Mouse (Mus musculus) gastrocnemius, postnatal 36 days (tissue): Measurements from ENCODE around the gene Sorl1. TPM values are rescaled to one million over a fixed set of nuclear protein-coding genes. Genes with fewer than 3 reads are reported as not detected.

ENCODE experiments used
- DNase-seq, 2 experiments: peaks; one replicate each; pipeline ENCODE4 v3.0.0; 2022
- intact Hi-C: fragments of 180-260 bp; cut with DNase I; formaldehyde crosslinking; loops from one replicate; pipeline ENCODE4 v1.15.1; 2025
- total RNA-seq, 2 experiments: library from RNA; stranded (reverse); gene quantifications; 2 replicates each; pipeline ENCODE4 v1.2.3; 2021

Sorl1 gene
- total RNA-seq, 2 experiments from 2014 or later: 30.7 to 38.0 TPM

DNA sequence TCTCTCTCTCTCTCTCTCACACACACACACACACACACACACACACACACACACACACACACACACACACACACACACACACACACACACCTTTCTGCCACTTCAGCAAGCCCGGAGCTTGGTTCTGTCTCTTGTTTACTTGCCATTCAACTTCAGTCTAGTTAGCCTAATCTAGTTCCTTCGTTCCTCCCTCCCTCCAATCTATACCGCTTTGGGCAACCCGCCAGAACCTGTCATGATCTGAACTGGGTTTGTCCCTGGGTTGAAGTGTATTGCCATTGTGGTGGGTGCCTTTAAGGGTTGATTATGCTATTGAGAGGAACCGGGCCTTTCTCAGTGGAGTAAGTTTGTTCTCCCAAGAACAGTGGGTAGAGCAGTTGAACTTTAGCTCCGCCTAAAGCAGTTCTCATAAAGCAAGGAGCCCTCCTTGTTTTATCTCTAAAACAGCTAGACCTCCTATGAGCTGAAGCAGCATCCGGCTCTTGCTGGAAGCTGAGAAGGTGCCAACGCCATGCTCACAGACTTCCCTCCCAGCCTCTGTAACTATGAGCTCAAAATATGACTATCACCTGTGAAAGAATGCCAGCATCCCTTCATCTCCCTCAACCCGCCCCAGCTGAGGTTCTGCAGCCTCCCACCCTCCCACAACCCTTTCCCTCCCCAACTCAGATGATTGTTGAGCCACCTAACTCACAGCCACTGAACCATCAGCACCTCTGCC is 1.3 kb upstream of the Sorl1 start:
- no peak for DNase-seq
- intact Hi-C loops: loop anchor here (2.0 kb wide), 2 partner anchors 69 to 83 kb away; no protein-coding TSS in a partner anchor

DNA sequence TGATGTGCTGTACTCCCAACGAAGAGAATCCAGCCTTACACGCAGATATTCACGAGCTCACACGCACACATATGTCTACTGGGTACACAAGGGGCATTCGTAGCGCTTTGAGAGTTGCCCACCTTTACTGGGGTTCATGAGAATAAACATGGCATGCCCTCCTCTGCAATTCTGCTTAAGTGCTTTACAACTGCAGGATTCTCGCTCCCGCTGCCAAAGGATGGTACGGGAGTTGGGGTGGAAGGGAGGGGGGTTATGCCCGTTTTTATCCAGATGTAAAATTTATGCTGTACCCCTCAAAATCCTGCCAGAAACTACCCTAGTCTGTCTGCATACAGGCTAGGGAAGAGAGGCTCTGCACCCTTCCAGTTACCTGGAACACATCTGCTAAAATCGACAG is 893 bp downstream of the Sorl1 start:
- no peak for DNase-seq
- intact Hi-C loops: loop anchor here (5.0 kb wide), 2 partner anchors 119 to 121 kb away; no protein-coding TSS in a partner anchor

DNA sequence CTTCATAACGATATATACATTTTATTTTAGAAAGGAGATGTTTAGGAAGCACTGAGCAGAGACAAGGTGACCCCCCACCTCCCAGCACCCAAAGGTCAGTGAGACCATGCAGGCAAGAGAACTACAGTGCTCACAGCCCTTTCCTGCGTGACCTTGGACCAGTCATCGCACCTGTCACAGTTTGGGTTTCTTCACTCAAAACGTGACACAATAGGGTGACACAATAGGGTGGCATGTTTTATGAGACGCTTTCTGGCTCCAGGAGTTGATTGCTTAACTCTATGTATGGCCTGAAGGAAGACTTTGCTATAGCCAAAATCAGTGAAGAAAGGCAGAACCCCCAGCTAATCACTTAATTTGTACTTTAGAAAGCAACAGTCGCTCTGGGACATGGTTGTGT is 1.7 kb downstream of the Sorl1 start:
- DNase-seq: no peak
- intact Hi-C loops: loop anchor here (5.0 kb wide), 2 partner anchors 120 kb away; no protein-coding TSS in a partner anchor

DNA sequence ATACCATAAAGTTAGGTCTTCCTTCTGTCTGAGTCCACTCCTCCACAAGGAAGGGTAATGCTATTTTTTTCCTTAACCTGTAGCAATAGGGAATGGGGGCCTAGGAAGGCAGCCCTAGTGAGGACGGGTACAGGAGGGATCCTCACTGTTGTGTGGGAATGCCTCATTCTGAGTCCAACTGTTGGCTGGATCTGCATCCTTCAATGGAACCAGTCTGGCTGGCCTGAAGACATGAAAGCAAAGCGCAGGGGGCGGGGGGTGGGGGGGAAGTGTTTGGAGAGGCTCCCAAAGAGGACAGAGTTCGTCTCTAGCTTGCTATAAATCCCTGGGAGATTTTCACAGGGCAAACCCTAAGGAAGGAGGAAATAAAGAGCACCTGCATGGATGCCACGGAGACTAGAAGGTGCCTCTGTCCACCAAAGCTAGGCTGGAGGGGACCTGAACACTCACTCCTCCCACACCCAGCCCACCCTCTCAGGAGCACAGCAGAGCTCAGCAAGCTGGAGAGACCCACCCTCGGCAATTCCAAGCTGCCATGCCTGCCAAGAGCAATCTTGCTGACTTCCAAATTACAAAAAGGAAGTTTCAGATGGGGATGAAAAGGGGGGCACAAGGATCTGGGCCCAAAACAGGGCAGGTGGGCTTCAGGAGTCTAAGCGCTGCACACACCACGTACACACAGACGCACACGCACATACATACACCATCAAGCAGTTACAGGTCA is 2.3 kb downstream of the Sorl1 start:
- DNase-seq: no peak
- intact Hi-C loops: loop anchor here (5.0 kb wide), 2 partner anchors 119 to 121 kb away; no protein-coding TSS in a partner anchor

DNA sequence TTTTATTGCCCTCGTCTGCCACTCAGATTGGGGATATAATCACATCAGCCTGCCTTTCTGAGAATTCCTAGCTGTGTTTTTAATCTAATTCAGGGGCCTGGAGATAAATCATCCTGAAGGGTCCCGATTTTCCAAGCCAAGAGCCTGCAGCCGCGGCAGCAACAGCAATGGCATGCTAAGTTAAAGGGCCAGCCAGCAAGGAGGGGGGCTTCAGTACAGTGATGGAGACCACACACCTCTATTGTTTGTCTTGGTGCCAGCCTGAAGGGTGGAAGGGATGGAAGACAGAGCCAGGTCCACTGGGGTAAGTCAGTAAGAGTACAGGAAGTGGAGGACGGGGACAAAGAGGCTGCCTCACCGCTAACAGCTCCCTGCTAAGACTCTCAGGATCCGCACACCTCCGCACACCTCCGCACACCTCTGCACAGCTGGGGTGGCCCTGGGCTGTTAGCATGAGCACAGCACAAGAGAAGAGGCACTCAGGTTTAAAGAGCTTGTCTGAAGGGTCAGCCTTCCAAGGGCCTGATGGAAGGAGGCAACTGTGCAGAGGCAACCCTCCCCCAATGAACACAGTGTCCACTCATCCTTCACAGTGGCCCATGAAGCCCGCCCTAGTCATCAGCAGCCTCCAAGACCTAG is 7.6 kb downstream of the Sorl1 start:
- intact Hi-C loops: loop anchor here (5.0 kb wide), 1 partner anchor 34 kb away; no protein-coding TSS in a partner anchor
- no peak for DNase-seq

DNA sequence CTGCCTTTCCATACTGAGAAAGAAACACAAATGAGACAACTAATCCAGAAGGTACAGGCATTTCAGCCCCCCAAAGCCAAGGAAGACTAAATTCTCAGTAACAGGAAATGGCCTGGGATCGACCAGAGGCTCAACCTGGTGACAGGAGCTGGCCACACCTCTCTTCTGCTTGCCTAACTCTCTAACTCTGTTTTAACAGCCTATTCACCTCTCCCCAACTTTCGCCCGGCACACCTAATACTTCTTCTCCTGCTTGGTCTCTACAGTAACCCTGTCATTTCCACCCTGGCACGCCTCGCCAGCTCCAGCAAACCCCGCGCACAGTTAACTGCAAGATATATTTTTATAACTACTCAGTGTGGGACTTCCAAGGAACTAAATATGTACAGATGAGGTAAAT is 9.0 kb downstream of the Sorl1 start:
- DNase-seq: no peak
- intact Hi-C loops: loop anchor here (5.0 kb wide), 1 partner anchor 33 kb away; no protein-coding TSS in a partner anchor

DNA sequence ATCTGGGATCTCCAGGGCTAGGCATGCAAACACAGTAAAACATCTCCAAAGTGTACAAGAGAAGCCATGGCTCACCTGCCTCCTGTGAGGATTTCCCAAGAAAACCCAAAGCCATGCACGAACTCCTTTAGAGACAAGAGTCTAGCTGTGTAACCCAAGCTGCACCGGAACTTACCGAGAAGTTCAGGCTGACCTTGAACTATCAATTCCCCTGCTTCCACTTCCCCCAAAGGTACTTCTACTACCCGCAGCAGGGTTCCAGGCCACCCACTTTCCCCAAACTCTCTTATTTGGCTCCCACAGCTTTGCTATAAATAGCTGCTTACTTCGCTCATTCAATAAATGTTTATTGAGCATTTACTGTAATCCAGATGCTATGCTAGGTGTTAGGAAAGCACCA is 10.8 kb downstream of the Sorl1 start:
- DNase-seq: no peak
- intact Hi-C loops: no loop called here

DNA sequence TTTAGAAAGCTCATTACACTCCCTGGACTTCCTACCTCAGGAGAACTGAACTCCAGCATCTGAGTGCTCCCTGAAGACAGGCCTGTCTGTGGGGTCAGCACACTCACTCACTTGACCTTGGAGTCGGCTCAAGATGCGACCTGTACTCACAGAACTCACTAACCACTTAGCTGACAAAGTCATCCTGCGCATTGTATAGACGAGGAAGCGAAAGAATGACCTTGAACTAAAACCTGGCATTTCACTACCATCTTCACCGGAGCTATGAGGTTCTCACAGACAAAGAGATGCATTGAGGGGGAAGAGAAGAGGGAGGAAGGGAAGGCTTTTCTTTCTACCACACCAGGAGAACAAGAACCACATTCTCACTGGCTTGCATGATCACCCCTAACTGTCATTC is 11.4 kb downstream of the Sorl1 start:
- intact Hi-C loops: no loop called here

DNA sequence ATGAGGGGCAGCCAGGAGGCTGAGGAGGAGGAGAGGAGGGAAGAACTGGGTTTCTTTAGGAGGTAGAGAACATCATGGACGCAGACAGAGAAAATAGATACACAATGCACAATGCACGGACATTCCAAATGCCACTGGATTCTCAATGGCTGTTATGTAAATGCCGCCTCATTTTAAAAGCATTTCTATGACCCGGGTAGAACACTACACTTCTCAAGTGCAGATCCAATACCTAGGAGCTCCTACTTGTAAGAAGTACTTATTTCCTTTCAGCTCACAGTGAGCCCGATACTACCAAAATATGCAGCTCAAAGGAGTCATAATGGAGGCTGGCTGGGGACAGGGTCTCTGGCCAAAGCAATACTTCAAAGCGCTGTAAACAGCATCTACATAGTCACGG is 12.8 kb downstream of the Sorl1 start:
- intact Hi-C loops: no loop called here
- no peak for DNase-seq

More for the DNA sequence above, 11.4 kb downstream of the Sorl1 start:
- no peak for DNase-seq

DNA sequence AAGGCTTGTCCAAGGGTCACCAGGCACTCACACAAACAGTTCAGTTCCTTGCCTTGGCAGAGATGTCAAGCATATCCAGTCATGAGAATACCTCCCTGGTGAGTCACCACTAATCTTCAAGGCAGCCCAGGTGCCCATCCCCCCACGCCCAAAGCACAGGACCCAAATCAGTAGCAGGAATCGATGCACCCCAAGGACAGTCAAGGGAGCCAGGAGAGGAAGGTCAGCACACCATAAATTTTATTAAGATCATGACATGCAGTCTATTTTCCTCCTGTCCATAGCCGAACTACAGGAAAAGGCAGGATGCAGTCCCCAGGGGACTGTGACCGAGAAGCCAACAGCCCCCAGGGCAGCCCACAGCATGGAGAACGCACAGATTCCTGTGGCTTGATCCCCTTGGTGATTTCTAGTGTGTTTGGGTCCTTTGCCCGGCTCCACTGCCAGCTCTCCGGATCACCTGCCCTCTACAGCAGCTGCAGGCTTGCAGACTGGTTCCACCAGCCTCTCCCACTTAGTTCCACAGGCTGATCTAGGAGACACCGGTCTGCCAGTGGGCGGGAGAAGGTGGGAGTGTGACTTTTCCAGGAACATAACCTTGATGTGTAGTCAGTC is 14.2 kb downstream of the Sorl1 start:
- intact Hi-C loops: no loop called here
- DNase-seq: peak; percentile 56 to 65

DNA sequence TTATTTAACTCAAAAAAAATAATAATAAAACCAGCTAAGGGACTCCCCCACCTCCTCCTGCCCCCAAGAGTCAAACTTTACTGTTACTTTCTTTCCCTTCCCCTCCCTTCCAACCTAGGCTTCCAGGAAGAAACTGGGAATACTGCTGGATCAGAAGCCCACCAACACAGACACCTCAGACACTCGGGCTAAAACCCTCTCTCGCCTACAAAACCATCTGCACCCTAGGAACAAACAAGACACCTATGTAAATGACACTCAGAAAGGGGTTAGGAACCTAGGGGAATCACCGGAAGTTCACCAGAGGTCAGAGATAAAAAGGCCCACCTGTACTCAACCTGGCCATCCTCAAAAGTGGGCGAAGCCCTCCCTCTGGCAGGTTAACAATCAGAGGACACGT is 15.0 kb downstream of the Sorl1 start:
- DNase-seq: no peak
- intact Hi-C loops: no loop called here

DNA sequence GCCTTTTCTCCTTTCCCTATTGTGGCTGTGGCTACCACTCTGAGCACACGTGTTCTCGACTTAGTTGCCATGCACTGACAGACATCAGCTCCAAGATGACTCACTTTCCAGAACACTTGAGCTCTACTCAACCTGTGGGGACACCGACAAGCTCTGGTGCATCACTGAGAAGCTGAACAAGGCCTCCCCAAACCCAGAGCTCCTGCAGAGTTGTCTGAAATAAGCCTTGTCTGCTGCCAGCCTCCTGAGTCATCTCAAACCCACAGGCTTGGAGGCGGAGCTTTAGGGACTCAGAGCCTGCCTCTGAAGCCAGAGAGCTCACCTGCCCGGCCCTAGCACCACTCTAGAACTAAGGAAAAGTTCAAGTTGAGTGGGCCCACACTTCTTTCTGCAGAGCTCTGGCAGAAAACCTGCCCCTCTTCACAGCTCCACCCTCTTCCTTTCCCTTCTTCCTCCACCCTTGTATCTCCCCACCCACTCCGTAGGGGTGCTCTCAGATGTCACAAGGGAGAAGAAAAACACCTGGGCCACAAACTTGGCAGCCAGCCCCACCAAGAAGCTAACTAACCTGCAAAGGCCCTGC is 15.6 kb downstream of the Sorl1 start:
- intact Hi-C loops: no loop called here
- DNase-seq: no peak

DNA sequence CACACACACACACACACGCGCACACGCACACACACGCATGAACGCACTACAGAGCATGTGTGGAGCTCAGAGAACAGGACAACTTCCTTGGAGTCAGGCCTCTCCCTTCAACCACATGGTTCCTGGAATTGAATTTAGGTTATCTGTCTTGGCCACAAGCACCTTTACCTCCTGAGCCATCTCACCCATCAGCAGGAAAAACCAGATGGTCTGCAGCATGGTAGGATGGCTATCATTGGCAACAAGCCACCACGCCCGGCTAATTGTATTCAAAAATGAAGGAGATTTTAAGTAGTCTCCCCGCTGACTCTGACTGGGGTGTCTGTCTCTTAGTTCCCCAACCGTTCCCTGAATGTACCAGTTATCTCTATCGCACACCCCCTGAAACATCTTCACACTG is 17.0 kb downstream of the Sorl1 start:
- intact Hi-C loops: no loop called here
- no peak for DNase-seq

DNA sequence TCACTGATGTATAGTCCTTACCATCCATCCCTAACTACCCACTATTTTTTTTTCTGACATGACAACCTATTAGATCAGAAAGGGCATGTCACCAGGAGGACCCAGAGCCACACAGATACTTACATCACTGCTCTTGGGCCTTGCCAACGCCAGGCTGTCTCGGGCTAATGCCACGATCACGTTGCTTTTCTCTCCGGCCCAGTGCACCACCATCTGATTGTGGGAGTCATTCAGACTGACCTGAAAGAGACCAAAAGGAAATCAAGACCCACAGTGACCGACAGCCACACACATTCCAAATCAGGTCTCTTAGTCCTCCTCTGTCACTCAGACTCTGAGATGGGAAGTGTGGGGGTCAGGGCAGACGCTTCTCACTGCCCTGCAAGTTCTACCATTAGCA is 17.8 kb downstream of the Sorl1 start:
- intact Hi-C loops: no loop called here
- DNase-seq: no peak

DNA sequence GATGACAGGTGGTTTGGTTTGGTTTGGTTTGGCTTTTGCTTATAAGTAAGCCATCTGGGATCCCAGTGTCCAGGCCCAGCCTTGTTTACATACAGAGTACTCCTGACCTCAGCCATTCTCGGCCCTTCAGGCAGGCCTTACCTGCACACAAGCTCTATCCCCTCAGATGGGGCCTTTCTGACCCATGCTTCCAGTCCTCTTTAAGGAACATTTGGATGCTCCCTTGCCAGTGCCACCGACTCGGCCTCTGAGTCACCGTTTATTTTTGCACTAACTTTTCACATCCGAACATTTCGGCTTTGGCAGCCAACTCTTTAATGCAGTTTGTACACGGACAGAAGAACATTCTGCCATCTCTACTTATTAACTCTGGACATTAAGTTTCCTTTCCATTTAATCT is 20.6 kb downstream of the Sorl1 start:
- intact Hi-C loops: no loop called here
- DNase-seq: no peak

DNA sequence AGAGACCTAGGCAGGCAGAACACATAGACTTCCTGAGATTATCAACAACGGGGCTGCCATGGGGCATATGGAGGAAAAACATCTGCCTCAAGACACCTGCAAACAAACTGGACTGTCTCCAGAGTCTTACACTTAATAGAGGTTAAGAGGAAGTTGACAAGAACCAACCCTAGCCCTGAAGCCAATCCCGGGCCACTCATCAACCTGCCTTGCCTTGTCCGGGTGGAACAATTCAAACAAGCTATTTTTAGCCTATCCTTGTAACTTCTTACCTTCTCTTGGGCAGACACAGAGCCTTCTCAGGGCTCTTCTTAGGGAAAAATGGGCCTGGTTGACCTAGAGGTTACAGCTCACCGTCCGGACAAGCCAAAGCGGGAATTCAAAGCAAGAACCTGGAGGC is 22.1 kb downstream of the Sorl1 start:
- DNase-seq: no peak
- intact Hi-C loops: no loop called here

DNA sequence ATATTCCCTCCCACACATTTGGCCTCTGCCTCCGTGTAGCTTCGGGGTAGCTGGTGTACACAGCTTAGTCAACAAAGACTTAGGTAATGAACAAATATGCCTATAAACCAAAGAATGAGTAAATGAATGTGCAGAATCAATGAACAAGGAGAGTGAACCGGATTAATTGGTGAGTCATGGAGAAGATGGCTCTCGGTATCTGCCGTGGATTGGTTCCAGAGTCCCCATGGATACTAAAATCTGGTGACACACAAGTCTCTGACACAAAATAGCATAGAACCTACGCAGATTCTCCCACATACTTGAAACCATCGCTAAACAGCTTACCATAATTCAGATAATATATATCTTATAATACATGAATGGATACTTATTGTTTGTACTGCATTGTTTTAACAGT is 22.8 kb downstream of the Sorl1 start:
- intact Hi-C loops: no loop called here
- DNase-seq: no peak

DNA sequence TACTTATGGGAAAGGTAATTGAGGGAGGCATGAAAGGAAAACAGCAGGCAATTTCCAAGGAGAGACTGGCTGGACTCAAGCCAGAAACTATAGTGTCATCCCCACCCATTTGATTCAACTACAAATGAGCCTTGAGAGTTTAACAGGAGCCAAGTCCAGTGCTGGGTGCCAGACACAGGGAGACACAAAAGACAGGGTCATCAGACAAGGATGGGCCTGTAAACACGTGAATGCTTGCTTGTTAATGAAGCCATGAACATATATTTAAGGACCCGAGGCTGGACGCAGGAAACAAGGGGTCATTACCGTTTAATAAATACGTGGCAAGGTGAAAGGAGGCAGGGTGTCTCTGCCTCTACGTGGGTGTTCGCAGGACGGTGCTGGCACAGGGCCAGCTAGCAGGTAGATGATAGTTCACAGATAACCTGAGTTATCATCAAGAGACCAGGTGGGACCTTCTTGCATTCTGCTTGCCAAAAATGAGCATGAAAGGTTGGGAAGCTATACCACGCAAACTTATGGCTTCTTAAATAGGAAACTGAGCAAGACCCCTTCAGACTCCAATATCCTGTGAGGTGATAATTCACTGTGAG is 23.4 kb downstream of the Sorl1 start:
- intact Hi-C loops: no loop called here
- DNase-seq: no peak

DNA sequence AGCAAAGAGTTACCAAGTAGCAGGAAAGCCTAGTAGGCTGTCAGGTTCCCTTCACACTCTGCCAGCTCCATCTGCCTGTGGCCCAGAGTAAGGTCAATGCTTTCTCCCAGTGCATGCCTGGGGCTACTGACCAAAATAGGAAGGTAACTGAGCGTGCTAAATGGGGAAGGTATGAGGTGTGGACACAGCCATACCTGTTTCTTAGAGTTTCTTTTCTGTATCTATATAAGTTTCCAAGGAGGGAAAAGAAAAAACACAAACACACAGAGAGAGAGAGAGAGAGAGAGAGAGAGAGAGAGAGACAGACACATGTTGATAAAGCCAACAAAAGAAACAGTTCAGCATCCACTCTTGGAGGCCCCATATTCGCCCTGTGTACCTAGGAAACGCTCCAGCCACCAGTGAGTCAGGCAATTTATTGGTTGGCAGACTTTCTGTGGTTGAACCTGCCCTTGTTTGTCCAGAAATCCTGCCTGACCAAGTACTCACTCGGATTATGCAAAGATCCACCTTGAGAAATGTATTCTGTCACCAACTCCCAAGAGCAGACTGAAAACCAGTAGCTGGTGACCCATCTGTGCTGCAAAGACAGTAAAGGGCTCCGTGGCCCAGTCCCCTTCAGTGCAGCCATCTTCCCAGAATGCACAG is 25.5 kb downstream of the Sorl1 start:
- no peak for DNase-seq
- intact Hi-C loops: no loop called here
